Mouse (Mus musculus) kidney, postnatal 0 days (tissue): ENCODE results near the gene Cd79b. TPM values are rescaled to one million over a fixed set of nuclear protein-coding genes. Genes with fewer than 3 reads are reported as not detected.

Experiments
- ATAC-seq: fragments of 200-750 bp; cut with Nextera tagmentation; replicated peaks from 2 replicates; pipeline ENCODE4 v1.8.0; 2017; ENCODE audit warnings: low read depth, moderate number of reproducible peaks, moderate TSS enrichment, moderate library complexity; ENCODE audit not compliant: low FRiP score
- DNase-seq: peaks from one replicate; pipeline ENCODE4 v3.0.0-alpha.2; 2016; ENCODE audit warnings: low spot score
- H3K27ac ChIP-seq: fragments of 300-500 bp; sonication (generic); 2 replicates; pipeline ENCODE4 v1.5.1; 2014; ENCODE audit warnings: mild to moderate bottlenecking
- H3K27me3 ChIP-seq: fragments of 300-500 bp; sonication (generic); 2 replicates; pipeline ENCODE4 v1.6.1; 2014; ENCODE audit warnings: low read length, mixed read lengths; ENCODE audit not compliant: insufficient read depth
- H3K36me3 ChIP-seq: fragments of 300-500 bp; sonication (generic); 2 replicates; pipeline ENCODE4 v1.6.1; 2014; ENCODE audit warnings: low read length, mixed read lengths; ENCODE audit not compliant: insufficient read depth
- H3K4me1 ChIP-seq: fragments of 300-500 bp; sonication (generic); replicated peaks from 2 replicates; pipeline ENCODE4 v1.6.1; 2014; ENCODE audit warnings: antibody characterized with exemption, low read length, mixed read lengths; ENCODE audit not compliant: insufficient read depth
- H3K4me2 ChIP-seq: fragments of 300-500 bp; sonication (generic); 2 replicates; pipeline ENCODE4 v1.6.1; 2014; ENCODE audit warnings: mild to moderate bottlenecking, low read length, moderate library complexity, mixed read lengths
- H3K4me3 ChIP-seq: fragments of 300-500 bp; sonication (generic); replicated peaks from 2 replicates; pipeline ENCODE4 v1.5.1; 2014; ENCODE audit warnings: low read depth, low read length
- H3K9ac ChIP-seq: fragments of 300-500 bp; sonication (generic); 2 replicates; pipeline ENCODE4 v1.6.1; 2014; ENCODE audit warnings: low read depth, low read length
- H3K9me3 ChIP-seq: fragments of 300-500 bp; sonication (generic); replicated peaks from 2 replicates; pipeline ENCODE4 v1.6.1; 2016; ENCODE audit warnings: low read length, inconsistent platforms, mixed read lengths
- CTCF ChIP-seq: IDR thresholded peaks from 2 replicates; pipeline ENCODE4 v1.5.1; 2016; ENCODE audit warnings: antibody characterized with exemption, low read depth, mild to moderate bottlenecking, moderate library complexity
- WGBS: fragments of 180-500 bp; shearing (Covaris S2); extraction: QIAGEN DNeasy Blood & Tissue Kit; methylation state at CpG from one replicate; pipeline ENCODE4 v1.1.7; 2014; 5-methylcytosine and 5-hydroxymethylcytosine counted together
- polyA plus RNA-seq: library from polyadenylated mRNA; unstranded; fragments of >200 nt; fragmentation: Nextera tagmentation; extraction: Ambion mirVana; gene quantifications from 2 replicates; pipeline ENCODE4 v1.2.1, GENCODE M21; 2015

The Cd79b gene
- polyA plus RNA-seq, 1 experiment from 2014 or later = 7.7 TPM

- ATAC-seq = no peak
- no peaks in the 10 kb centered on the region for H3K27me3 ChIP-seq
- 83% methylated on average over 4 of the region's 4 CpGs for WGBS
These were observed 31.2 kb downstream of the Cd79b start for GRCm38 (mm10) chr11:106283371-106283770.

DNA sequence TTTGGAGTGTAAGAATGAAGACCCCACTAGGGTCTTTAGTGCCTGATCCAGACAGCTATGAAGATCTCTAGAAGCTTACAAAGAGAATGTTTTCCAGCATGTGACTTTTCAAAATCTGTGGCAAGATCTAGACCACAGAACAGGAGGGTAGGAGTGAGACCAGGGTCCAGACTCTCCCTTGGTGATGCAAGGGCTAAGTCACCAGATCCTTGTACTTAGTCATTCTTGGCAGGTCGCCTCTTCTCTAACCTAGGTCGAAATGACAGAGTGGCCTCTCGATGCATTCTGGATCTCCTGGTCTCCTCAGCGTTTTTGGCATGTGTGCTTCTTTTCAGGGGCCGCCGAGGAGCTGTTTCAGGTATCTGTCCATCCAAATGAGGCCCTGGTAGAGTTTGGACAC lies 32.1 kb downstream of the Cd79b start:
- TF ChIP-seq CTCF = no peak
- H3K36me3 ChIP-seq = no peaks in the 10 kb centered on the region
- H3K27me3 ChIP-seq = no peaks in the 10 kb centered on the region
- no peaks in the 10 kb centered on the region for H3K9me3 ChIP-seq
- DNase-seq = no peak
- 78% methylated on average over 6 of the region's 6 CpGs for WGBS
- no peak overlapping the region for H3K4me2 ChIP-seq
- H3K9ac ChIP-seq = no peak overlapping the region
- no peaks in the 10 kb centered on the region for H3K4me1 ChIP-seq
- no peak overlapping the region for H3K27ac ChIP-seq
- H3K4me3 ChIP-seq = no peak overlapping the region
- no peak for ATAC-seq

More at GRCm38 (mm10) chr11:106283371-106283770, 31.2 kb downstream of the Cd79b start:
- Histone ChIP-seq H3K36me3 (no peaks in the 10 kb centered on the region), H3K9me3 (no peaks in the 10 kb centered on the region), H3K9ac (no peak overlapping the region), H3K4me3 (no peak overlapping the region), H3K4me2 (no peak overlapping the region), H3K27ac (no peak overlapping the region), H3K4me1 (no peaks in the 10 kb centered on the region)
- DNase-seq = no peak
- no peak for TF ChIP-seq CTCF

- 3% methylated on average over 25 of the region's 25 CpGs for WGBS
- peak within 1 kb of the TSS; percentile 66; the same call in 1 of the 2 replicates for H3K27ac ChIP-seq
- H3K9ac ChIP-seq = no peak within 1 kb of the TSS
- peak; percentile 43 for ATAC-seq
- peak within 1 kb of the TSS; percentile 45 for H3K4me2 ChIP-seq
- DNase-seq = peak; percentile 98
- no peaks in the 10 kb centered on the region for H3K9me3 ChIP-seq
- no peaks in the 10 kb centered on the region for H3K27me3 ChIP-seq
- no peaks in the 10 kb centered on the region for H3K36me3 ChIP-seq
- peaks cover 6% of the 10 kb centered on the region; the same call in 1 of the 2 replicates for H3K4me1 ChIP-seq
- H3K4me3 ChIP-seq = no peak within 1 kb of the TSS
- peak; percentile 87 for TF ChIP-seq CTCF
These were observed 38.1 kb downstream of the Cd79b start, which contains the start of gene Tcam1 for GRCm38 (mm10) chr11:106276454-106276853. Gene Tcam1, plus strand, starts transcription at chr11:106276672.

DNA sequence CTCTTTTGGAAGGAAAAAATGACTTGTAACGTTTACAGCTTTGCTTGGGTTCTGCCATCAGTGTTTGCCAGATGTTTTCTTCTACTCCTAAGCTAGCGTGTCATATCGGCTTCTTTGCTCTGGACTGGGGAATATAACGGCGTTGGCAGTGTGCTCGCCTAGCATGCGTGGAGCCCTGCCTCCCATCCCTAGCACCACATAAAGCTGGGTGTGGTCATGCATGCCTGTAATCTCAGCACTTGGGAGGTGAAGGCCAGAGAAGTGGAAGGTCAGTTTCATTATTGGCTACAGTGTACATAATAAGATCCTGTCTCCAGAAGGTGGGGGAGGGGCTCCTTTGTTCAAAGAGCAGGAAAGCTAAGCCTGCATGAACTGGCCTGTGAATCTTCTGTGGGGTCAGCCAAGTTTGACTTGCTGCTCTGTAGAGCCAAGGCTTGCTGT lies 39.6 kb downstream of the Cd79b start:
- peak; percentile 88 for DNase-seq
- no peak overlapping the region for H3K9ac ChIP-seq
- WGBS = 38% methylated on average over 7 of the region's 7 CpGs

DNA sequence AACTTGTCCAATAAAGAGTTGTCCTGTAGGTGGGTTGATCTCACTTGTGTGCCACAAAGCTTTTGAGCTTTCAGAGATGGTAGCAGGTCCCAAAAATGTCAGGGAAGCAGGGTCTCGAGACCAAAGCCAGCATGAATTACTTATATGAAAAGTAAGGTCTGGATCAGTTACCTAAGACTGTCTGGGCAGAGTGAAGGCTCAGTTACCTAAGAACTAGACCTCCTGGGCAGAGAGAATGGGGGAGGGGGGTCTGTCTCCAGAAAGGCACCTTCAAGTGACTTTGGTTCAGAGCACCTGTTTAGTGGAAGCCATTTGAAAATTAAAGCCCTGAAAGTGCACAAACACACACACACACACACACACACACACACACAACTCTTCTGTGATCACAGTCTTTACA lies 40.2 kb downstream of the Cd79b start:
- DNase-seq (no peak), ATAC-seq (no peak)
- TF ChIP-seq CTCF = no peak
- WGBS = 55% methylated on average over 1 of the region's 1 CpGs
- peaks cover 22% of the 10 kb centered on the region; the same call in 1 of the 2 replicates for H3K4me1 ChIP-seq
- H3K9me3 ChIP-seq = no peaks in the 10 kb centered on the region
- no peak overlapping the region for H3K4me3 ChIP-seq
- peak overlapping the region; percentile 66 for H3K27ac ChIP-seq
- H3K27me3 ChIP-seq = no peaks in the 10 kb centered on the region
- no peak overlapping the region for H3K9ac ChIP-seq
- no peaks in the 10 kb centered on the region for H3K36me3 ChIP-seq
- H3K4me2 ChIP-seq = no peak overlapping the region

More for the DNA sequence above, 39.6 kb downstream of the Cd79b start:
- Histone ChIP-seq H3K27me3 (no peaks in the 10 kb centered on the region), H3K4me2 (no peak overlapping the region), H3K27ac (peak overlapping the region; percentile 66), H3K4me3 (no peak overlapping the region), H3K9me3 (no peaks in the 10 kb centered on the region), H3K4me1 (peaks cover 20% of the 10 kb centered on the region; the same call in 1 of the 2 replicates), H3K36me3 (no peaks in the 10 kb centered on the region)
- 0 out of 2 replicates have a peak, but pooled peaks have one; percentile 0 for ATAC-seq
- no peak for TF ChIP-seq CTCF

GRCm38 (mm10) chr11:106273811-106274210 lies 40.8 kb downstream of the Cd79b start:
- no peak for TF ChIP-seq CTCF
- H3K9ac ChIP-seq = no peak overlapping the region
- H3K4me1 ChIP-seq = peaks cover 28% of the 10 kb centered on the region; the same call in 1 of the 2 replicates
- H3K4me3 ChIP-seq = no peak overlapping the region; the same call in 1 of the 2 replicates
- H3K4me2 ChIP-seq = peak overlapping the region; percentile 66; the same call in 1 of the 2 replicates
- no peaks in the 10 kb centered on the region for H3K36me3 ChIP-seq
- no peaks in the 10 kb centered on the region for H3K9me3 ChIP-seq
- WGBS = 90% methylated on average over 6 of the region's 6 CpGs
- H3K27me3 ChIP-seq = no peaks in the 10 kb centered on the region
- no peak for ATAC-seq
- peak overlapping the region; percentile 99; the same call in 1 of the 2 replicates for H3K27ac ChIP-seq
- no peak for DNase-seq
